Mouse (Mus musculus): ENCODE data around the gene Mllt1. TPM values are rescaled to one million over a fixed set of nuclear protein-coding genes. Genes with fewer than 3 reads are reported as not detected.
"Not testable (repeated sequence)": the region's sequence is repeated elsewhere in the genome, so short reads cannot be mapped to it uniquely, and the experiment has no call there.

Gene Mllt1
- total and polyA plus RNA-seq, 3 experiments: 25.0 to 63.0 TPM; not detected in 1

GRCm38 (mm10) chr17:56913023-56913422 is 22.2 kb downstream of the Mllt1 start:
- H3K27me3 ChIP-seq (ENCODE audit: control insufficient read depth in 1 of 2, insufficient read depth in 2 of 2, low read length in 2 of 2): no peaks in the 10 kb centered on the region
- H3K9ac ChIP-seq (ENCODE audit: control insufficient read depth, low read depth, low read length, poor library complexity, severe bottlenecking): no peak overlapping the region
- TF ChIP-seq POLR2AphosphoS2 (IDR thresholded peaks at IDR 0.05; ENCODE audit: low read length) (no peak), RCOR1 (IDR thresholded peaks at IDR 0.05; ENCODE audit: low read depth, low read length) (no peak)
- H3K4me1 ChIP-seq (ENCODE audit: control insufficient read depth in 1 of 2, insufficient read depth in 2 of 2, low read length in 2 of 2): no peaks in the 10 kb centered on the region; a peak in 2 of 4 replicates
- no peak overlapping the region for H3K27ac ChIP-seq (ENCODE audit: control insufficient read depth, low read depth, low read length)
- DNase-seq (ENCODE audit: low read depth, low spot score): no peak
- no peaks in the 10 kb centered on the region for H3K9me3 ChIP-seq (replicated peaks; ENCODE audit: insufficient read depth, low read length)
- no peak overlapping the region for H3K4me3 ChIP-seq (ENCODE audit: control insufficient read depth in 1 of 2, insufficient read depth in 1 of 2, low read depth in 2 of 2, low read length in 2 of 2)
- H3K79me2 ChIP-seq (ENCODE audit: control insufficient read depth, insufficient read depth, low read length, poor library complexity): no peaks in the 10 kb centered on the region
- H3K36me3 ChIP-seq (ENCODE audit: control insufficient read depth in 1 of 2, insufficient read depth in 2 of 2, low read length in 2 of 2): peaks cover 0 to 6% of the 10 kb centered on the region in 2 experiments; a peak in 1 of 4 replicates

DNA sequence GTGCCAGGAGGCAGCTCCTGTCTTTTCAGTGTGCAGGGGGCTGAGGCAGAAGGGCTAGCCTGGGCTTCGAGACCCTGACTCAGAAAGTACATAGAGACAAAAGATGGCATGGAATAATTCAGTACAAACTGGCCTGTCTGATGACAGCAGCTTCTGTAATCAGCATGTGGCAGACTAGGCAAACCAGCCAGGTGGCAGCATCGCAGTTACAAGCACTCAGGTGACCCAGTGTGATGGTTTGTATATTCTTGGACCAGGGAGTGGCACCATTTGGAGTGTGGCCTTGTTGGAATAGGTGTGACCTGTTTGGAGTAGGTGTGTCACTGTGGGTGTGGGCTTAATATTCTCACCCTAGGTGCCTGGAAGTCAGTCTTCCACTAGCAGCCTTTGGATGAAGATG is 25.5 kb downstream of the Mllt1 start:
- H3K79me2 ChIP-seq (ENCODE audit: control insufficient read depth, insufficient read depth, low read length, poor library complexity); H3K4me3 ChIP-seq (ENCODE audit: control insufficient read depth in 1 of 2, insufficient read depth in 1 of 2, low read depth in 2 of 2, low read length in 2 of 2); H3K4me1 ChIP-seq (ENCODE audit: control insufficient read depth in 1 of 2, insufficient read depth in 2 of 2, low read length in 2 of 2); H3K36me3 ChIP-seq (ENCODE audit: control insufficient read depth in 1 of 2, insufficient read depth in 2 of 2, low read length in 2 of 2); DNase-seq (ENCODE audit: low read depth, low spot score); H3K9ac ChIP-seq (ENCODE audit: control insufficient read depth, low read depth, low read length, poor library complexity, severe bottlenecking); H3K27ac ChIP-seq (ENCODE audit: control insufficient read depth, low read depth, low read length); H3K9me3 ChIP-seq (replicated peaks; ENCODE audit: insufficient read depth, low read length); H3K27me3 ChIP-seq (ENCODE audit: control insufficient read depth in 1 of 2, insufficient read depth in 2 of 2, low read length in 2 of 2): not testable (repeated sequence)

- TF ChIP-seq SMC3 (IDR thresholded peaks at IDR 0.05; ENCODE audit: low read depth, low read length) (no peak), ELF1 (IDR thresholded peaks at IDR 0.05; ENCODE audit: low read depth, low read length) (no peak), TAL1 (IDR thresholded peaks at IDR 0.05; ENCODE audit: low read length) (no peak), CHD1 (IDR thresholded peaks at IDR 0.05; ENCODE audit: low read depth, low read length) (no peak), GATA1 (IDR thresholded peaks at IDR 0.05; ENCODE audit: low read depth, low read length) (no peak), ZC3H11A (IDR thresholded peaks at IDR 0.05; ENCODE audit: low read depth, low read length) (no peak), POLR2AphosphoS5 (IDR thresholded peaks at IDR 0.05; ENCODE audit: borderline replicate concordance, low read depth, low read length) (no peak), RAD21 (IDR thresholded peaks at IDR 0.05; ENCODE audit: low read depth, low read length) (no peak), CHD2 (IDR thresholded peaks at IDR 0.05; ENCODE audit: low read length) (no peak), RCOR1 (IDR thresholded peaks at IDR 0.05; ENCODE audit: low read depth, low read length) (no peak), ZKSCAN1 (IDR thresholded peaks at IDR 0.05; ENCODE audit: low read depth, low read length) (no peak), MXI1 (IDR thresholded peaks at IDR 0.05; ENCODE audit: low read depth, low read length) (no peak), ZMIZ1 (IDR thresholded peaks at IDR 0.05; ENCODE audit: low read depth, low read length) (no peak), MYC (IDR thresholded peaks at IDR 0.05; ENCODE audit: low read depth, low read length) (no peak), USF1 (IDR thresholded peaks at IDR 0.05; ENCODE audit: low read depth, low read length) (no peak), BHLHE40 (IDR thresholded peaks at IDR 0.05; ENCODE audit: borderline replicate concordance, low read depth, low read length) (no peak), GABPA (IDR thresholded peaks at IDR 0.05; ENCODE audit: low read depth, low read length) (no peak), USF2 (IDR thresholded peaks at IDR 0.05; ENCODE audit: borderline replicate concordance in 1 of 2, insufficient read depth in 1 of 2, low read depth in 1 of 2, low read length in 2 of 2) (no peak), SIN3A (IDR thresholded peaks at IDR 0.05; ENCODE audit: low read length) (no peak)
- peaks cover 0 to 4% of the 10 kb centered on the region in 2 experiments; a peak in 2 of 4 replicates for H3K36me3 ChIP-seq (ENCODE audit: control insufficient read depth in 1 of 2, insufficient read depth in 2 of 2, low read length in 2 of 2)
- no peak for DNase-seq (ENCODE audit: low read depth, low spot score)
- no peak overlapping the region for H3K4me3 ChIP-seq (ENCODE audit: control insufficient read depth in 1 of 2, insufficient read depth in 1 of 2, low read depth in 2 of 2, low read length in 2 of 2)
- no peaks in the 10 kb centered on the region for H3K9me3 ChIP-seq (replicated peaks; ENCODE audit: insufficient read depth, low read length)
- H3K9ac ChIP-seq (ENCODE audit: control insufficient read depth, low read depth, low read length, poor library complexity, severe bottlenecking): no peak overlapping the region
- no peaks in the 10 kb centered on the region for H3K79me2 ChIP-seq (ENCODE audit: control insufficient read depth, insufficient read depth, low read length, poor library complexity)
- H3K4me1 ChIP-seq (ENCODE audit: control insufficient read depth in 1 of 2, insufficient read depth in 2 of 2, low read length in 2 of 2): no peaks in the 10 kb centered on the region
- no peak overlapping the region for H3K27ac ChIP-seq (ENCODE audit: control insufficient read depth, low read depth, low read length)
- no peaks in the 10 kb centered on the region for H3K27me3 ChIP-seq (ENCODE audit: control insufficient read depth in 1 of 2, insufficient read depth in 2 of 2, low read length in 2 of 2)
Measured at GRCm38 (mm10) chr17:56907887-56908286, 27.3 kb downstream of the Mllt1 start.
